Mouse (Mus musculus): ENCODE data around the gene Gne.

- TF ChIP-seq CTCF (IDR thresholded peaks at IDR 0.05; ENCODE audit: low read depth) (no peak), EP300 (IDR thresholded peaks at IDR 0.05; ENCODE audit: low read depth) (no peak)
Observed at GRCm38 (mm10) chr4:44072146-44072872, 11.7 kb downstream of the Gne start.
